Mouse (Mus musculus): ENCODE results near the gene Hnrnpm. TPM values are rescaled to one million over a fixed set of nuclear protein-coding genes. Genes with fewer than 3 reads are reported as not detected.

The Hnrnpm gene
- polyA plus RNA-seq, 1 experiment = 107 TPM

GRCm38 (mm10) chr17:33598506-33598905, 88.2 kb downstream of the Hnrnpm start:
- no peak for DNase-seq (ENCODE audit: low spot score)

GRCm38 (mm10) chr17:33597271-33597670, 89.4 kb downstream of the Hnrnpm start:
- DNase-seq (ENCODE audit: low spot score) = no peak

Other genes with a start within 250 kb of the Hnrnpm start
- 78.8 and 99.6 TPM in 2 replicates for gene Adamts10, start 162.7 kb downstream of the Hnrnpm start, polyA plus RNA-seq (2012; rRNA removed)
- 6.4 and 6.5 TPM in 2 replicates for gene Myo1f, start 131.2 kb downstream of the Hnrnpm start, polyA plus RNA-seq (2012; rRNA removed)
- gene Zfp414, start 57.8 kb downstream of the Hnrnpm start, polyA plus RNA-seq (2012; rRNA removed) = 53.8 and 58.6 TPM in 2 replicates
- gene Pram1, start 48.8 kb downstream of the Hnrnpm start, polyA plus RNA-seq (2012; rRNA removed) = 1.4 and 1.8 TPM in 2 replicates
- gene March2, start 31.8 kb upstream of the Hnrnpm start, polyA plus RNA-seq (2012; rRNA removed) = 106 and 118 TPM in 2 replicates
- gene Rab11b, start 73.7 kb upstream of the Hnrnpm start, polyA plus RNA-seq (2012; rRNA removed) = 238 and 246 TPM in 2 replicates
- 7.7 and 11.3 TPM in 2 replicates for gene Angptl4, start 95.0 kb upstream of the Hnrnpm start, polyA plus RNA-seq (2012; rRNA removed)
- 65.6 and 79.0 TPM in 2 replicates for gene Kank3, start 123.7 kb upstream of the Hnrnpm start, polyA plus RNA-seq (2012; rRNA removed)
- gene Rps28, start 137.7 kb upstream of the Hnrnpm start, polyA plus RNA-seq (2012; rRNA removed) = 1,557 and 1,878 TPM in 2 replicates
- gene Ndufa7, start 137.7 kb upstream of the Hnrnpm start, polyA plus RNA-seq (2012; rRNA removed) = 307 and 382 TPM in 2 replicates
- gene Cd320, start 156.2 kb upstream of the Hnrnpm start, polyA plus RNA-seq (2012; rRNA removed) = 21.4 and 21.5 TPM in 2 replicates
- gene Gm7029, start 187.0 kb upstream of the Hnrnpm start, polyA plus RNA-seq (2012; rRNA removed) = not detected in 2 replicates
- gene Kifc1, start 203.8 kb upstream of the Hnrnpm start, polyA plus RNA-seq (2012; rRNA removed) = 2.2 and 3.3 TPM in 2 replicates
- 0.14 and 0.15 TPM in 2 replicates for gene Platr17, start 218.3 kb upstream of the Hnrnpm start, polyA plus RNA-seq (2012; rRNA removed)
- gene Daxx, start 222.6 kb upstream of the Hnrnpm start, polyA plus RNA-seq (2012; rRNA removed) = 28.1 and 31.0 TPM in 2 replicates
- 84.7 and 122 TPM in 2 replicates for gene Tapbp, start 229.0 kb upstream of the Hnrnpm start, polyA plus RNA-seq (2012; rRNA removed)
- 20.1 and 23.1 TPM in 2 replicates for gene Zbtb22, start 229.0 kb upstream of the Hnrnpm start, polyA plus RNA-seq (2012; rRNA removed)
- 132 and 164 TPM in 2 replicates for gene Rgl2, start 242.7 kb upstream of the Hnrnpm start, polyA plus RNA-seq (2012; rRNA removed)